Mouse (Mus musculus): Measurements from ENCODE around the gene Uba52.

Gene Uba52

DNA sequence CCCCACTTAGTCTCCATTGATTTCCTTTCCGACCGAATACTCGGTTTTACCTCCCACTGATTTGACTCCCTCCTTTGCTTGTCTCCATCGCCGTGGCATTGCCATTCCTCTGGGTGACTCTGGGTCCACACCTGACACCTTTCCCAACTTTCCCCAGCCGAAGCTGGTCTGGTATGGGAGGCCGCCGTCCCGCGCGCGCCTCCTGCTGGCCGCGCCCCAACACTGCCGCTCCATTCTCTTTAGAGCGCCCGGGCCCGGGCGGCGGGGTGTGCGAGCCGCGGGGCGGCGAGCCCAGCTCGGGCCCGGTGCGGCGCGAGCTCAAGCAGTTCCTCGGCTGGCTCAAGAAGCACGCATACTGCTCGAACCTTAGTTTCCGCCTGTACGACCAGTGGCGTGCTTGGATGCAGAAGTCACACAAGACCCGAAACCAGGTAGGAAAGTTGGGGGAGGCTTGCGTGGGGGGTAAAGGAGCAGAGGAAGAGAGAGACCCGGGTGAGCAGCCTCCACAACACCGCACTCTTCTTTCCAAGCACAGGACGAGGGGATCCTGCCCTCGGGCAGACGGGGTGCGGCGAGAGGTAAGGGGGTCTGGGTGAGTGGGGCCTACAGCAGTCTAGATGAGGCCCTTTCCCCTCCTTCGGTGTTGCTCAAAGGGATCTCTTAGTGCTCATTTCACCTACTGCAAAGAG lies 7.4 kb downstream of the Uba52 start:
- DNase-seq, result peak; percentile 73

DNA sequence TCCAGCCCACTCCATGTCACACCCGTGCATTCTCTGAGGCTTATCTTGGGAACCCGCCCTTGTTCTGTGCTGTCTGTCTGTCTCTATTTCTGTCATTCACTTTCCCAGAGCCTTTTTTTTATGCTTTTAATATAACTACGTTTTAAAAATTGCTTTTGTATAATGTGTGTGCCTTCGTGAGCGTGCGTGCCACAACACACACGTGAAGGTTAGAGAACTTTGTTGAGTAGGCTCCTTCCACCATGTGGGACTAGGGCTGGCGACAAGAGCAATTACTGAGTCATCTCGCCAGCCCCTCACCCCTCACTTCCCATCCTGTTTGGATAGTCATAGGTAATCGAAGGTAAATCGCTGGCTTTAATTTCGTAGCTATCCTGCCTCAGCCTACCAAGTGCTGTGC lies 8.1 kb downstream of the Uba52 start:
- no peak for DNase-seq

DNA sequence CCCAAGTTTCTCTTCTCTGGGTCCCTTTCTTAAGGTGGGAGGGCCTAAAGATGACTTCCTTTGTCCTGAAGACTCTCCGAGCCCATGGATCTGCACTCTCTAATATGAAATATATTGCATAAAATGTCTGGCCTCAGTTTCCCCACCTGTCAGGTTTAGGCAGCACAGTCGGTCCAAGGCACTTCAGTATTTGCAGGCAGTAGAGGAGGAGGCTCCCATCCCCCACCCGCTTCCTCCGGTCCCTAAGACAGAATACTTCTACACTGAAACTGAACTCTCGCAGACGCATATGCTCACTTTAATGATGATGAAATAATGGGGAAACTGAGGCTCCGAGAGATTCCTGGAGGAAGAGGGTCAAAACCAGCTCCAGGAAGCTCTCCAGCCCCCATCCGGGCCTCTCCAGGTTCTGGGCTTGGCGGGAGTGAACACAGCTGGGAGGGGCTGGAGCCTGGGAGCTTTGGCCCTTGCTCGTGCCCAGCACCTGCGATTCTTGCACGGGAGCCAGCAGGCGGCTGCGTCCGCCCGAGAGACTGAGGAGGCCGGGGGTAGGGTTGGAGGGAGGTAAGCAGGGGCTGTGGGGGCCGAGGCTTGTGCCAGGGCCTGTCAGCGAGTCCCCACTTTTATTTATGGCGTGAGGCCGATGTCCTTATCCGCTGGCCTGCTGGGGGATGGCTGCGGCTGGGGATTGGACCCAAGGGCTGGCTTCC lies 8.6 kb downstream of the Uba52 start:
- DNase-seq, result no peak

DNA sequence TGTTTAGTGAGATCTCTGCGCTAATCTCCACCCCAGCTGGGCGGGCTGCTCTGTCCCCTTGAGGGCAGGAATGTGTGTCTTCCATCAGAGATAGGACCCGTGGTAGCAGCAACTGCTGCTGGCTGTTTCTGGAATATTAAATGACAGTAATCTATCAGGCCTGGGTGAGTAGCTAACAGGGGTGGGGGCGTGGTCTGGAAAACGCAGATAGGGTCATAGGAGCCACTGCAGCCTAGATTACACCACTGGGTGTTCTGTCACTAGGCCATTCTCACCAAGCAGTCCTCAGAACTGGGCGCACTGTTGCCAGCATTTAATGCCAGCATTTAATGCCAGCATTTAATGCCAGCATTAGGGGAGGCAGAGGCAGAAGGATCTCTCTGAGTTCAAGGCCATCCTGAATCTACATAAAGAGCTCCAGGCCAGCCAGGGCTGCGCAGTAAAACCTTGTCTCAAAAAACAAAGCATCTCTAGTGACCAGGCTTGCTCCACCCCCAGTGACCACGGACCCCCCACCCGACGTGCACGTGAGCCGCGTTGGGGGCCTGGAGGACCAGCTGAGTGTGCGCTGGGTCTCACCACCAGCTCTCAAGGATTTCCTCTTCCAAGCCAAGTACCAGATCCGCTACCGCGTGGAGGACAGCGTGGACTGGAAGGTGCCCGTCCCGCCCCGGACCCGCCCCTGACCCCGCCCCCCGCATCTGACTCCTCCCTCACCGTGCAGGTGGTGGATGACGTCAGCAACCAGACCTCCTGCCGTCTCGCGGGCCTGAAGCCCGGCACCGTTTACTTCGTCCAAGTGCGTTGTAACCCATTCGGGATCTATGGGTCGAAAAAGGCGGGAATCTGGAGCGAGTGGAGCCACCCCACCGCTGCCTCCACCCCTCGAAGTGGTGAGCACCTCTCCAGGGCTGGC lies 10.0 kb downstream of the Uba52 start:
- DNase-seq, result no peak

DNA sequence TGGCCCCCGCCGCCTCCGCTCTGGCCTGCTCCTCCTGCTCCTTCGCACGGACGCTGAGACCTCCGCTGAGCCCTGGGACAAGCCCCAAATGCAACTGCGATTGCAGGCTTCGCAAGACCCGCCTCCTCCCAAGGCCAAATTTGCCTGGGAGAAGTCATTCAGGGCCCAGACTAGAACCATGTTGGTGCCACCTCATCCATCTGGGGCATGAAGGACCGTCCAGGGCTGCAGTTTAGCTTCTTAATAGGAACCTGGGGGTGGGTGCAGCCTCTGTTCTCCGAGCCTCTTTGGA lies 14.9 kb downstream of the Uba52 start:
- DNase-seq, result no peak

DNA sequence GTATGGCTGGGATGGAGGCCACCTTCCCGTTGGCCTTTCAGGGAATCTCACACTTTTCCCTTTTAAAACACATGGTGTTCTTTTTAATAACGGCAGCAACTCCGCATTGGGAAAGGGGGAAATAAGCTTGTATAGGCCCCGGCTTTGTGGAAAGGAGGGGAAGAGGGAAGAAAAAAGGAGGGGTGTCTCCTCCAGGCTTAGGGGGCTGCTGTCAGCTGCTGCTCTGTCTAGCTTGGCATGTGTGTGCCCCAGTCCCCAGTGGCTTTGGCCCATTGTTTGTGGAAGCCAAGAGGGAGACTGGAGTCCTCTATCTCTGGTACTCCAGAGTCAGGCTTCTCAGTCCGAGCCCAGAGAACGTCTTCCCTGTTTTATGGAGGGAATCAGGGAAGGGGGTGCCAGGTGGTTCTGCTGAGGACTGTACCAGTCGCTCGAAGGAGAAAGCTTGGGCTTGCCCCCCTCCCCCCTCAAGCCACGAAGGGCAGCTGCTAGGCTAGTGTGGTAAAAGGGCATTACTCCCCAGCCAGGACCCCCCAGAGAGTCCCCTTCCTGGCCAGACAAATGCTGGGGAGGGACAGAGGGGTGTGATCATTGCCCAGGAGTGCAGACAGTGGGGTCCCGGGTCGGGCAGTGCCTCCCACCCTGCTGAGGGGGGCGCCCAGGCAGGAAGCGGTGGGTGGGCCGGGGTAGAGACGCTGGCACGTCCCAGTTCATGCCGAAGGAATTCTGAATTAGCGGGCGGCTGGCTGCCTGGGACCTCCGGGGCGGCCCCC lies 15.4 kb downstream of the Uba52 start:
- no peak for DNase-seq

DNA sequence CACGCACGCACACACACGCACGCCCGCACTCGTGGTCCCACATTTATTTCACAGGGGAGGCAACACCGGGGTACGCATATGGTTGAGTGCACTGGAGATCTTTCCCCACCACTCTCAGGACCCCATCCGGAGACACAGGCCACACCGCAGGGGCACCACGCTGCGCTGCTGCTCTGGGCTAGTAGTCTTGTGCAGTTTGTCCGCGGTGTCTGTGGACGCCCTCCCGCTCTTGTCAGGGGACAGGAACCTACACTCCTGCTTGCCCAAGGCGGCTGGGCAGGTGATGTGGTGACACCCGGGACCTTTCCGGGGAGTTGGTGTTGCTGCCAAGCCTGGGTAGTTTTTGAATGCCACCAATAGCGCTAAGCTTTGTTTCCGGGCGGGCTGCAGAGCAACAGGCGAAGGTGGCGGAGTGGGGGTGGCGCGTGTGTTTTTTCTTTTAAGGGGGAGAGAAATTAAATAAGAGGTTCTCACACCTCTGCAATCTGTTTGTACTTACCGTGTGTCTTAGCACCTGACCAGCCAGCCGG lies 16.1 kb downstream of the Uba52 start:
- DNase-seq, result no peak

DNA sequence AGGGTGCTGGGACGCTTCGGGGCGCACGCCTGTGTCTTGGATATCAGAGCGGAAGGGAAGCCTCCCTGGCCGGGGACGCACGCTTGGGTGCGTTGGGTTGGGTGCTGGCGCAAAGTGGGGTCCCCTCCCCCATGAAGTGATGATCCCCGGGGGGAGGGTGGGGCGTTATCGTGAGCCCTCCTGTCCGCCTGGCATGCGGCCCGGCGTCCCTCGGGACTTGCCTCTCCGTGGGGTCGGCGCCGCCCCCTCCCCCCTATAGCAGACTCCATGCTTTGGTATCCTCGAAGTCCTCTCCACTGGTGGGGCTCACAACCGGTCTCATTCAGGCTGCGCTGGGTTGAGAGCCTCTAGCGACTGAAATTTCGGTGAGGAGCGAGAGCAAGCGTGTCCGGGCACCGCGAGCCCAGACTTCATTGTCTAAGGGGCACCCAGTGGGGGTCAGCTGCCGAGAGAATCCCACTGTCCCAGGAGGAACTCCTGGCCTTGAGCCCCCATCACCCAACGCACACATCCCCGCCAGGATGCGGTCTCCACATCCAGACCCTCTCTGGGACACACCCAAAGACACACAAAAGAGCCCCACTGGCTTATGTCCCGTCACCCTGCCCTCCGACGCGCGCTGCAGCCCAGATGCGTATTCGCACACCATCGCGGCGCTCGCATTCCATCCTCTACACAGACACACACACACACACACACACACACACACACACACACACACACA lies 16.7 kb downstream of the Uba52 start:
- no peak for DNase-seq

DNA sequence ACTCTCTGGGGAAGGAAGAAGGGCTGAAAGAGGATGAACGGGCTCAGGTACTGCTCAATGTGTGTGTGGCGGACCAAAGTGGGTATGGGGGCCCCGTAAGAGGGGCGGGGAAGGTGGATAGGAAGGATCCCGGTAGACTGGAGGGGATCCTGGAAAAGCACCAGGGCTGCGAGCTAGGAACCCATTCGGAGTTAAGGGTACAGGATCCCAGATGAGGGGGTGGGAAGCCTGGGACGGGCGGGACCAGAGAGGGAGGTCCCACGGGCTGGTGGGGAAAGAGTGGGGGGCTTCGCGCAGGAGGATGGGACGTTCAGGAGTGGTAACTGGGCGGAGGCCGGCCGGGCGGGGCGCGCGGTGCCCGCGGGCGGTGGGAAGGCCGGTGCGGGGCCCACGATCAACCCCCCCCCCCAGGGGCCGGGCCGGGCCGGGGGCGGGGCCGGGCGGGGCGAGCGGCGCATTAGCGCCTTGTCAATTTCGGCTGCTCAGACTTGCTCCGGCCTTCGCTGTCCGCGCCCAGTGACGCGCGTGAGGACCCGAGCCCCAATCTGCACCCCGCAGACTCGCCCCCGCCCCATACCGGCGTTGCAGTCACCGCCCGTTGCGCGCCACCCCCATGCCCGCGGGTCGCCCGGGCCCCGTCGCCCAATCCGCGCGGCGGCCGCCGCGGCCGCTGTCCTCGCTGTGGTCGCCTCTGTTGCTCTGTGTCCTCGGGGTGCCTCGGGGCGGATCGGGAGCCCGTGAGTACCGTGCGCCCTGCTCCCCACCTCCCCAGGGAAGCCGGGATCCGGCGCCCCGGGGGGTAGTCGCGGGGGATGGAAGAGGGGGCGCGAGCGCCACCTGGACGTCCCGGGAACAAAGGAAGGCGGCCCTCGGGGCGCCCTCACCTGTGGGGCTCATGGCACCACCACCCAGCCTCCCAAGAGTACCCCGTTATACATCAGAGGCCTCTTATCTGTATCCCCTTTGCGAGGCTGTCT lies 17.6 kb downstream of the Uba52 start, which contains the start of gene Crlf1:
TSS of gene Crlf1 (plus strand) at position 495 of the 977 bp plus-strand sequence.
- DNase-seq, result no peak

DNA sequence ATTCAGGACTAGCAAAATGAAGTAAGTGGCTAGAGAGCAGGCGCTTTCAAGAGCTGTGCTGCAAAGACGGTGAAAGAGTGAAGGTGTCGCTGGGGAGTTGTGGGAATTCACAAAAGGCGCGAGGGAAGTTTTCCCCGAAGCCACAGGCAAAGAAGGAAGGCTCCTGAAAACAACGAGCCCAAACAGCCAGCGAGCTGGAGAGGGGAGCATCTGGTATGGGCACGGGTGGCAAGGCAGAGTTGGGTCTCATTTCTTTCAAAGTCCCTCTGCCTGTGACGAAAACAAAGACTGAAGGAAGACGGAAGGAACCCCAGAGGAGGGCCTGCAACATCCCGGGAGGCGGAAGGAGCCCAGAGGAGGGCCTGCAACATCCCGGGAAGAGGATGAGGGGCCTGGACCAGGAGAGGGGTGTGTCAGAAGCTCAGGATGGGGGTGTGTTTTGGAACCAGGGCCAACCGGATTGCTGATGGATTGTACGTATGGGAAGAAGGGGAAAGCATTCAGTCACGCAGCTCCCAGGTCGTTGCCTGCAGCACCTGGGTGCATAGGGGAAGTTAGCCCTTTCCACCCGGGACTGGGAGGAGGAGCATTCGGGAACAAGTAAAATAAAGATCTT lies 19.6 kb downstream of the Uba52 start:
- DNase-seq, result no peak

DNA sequence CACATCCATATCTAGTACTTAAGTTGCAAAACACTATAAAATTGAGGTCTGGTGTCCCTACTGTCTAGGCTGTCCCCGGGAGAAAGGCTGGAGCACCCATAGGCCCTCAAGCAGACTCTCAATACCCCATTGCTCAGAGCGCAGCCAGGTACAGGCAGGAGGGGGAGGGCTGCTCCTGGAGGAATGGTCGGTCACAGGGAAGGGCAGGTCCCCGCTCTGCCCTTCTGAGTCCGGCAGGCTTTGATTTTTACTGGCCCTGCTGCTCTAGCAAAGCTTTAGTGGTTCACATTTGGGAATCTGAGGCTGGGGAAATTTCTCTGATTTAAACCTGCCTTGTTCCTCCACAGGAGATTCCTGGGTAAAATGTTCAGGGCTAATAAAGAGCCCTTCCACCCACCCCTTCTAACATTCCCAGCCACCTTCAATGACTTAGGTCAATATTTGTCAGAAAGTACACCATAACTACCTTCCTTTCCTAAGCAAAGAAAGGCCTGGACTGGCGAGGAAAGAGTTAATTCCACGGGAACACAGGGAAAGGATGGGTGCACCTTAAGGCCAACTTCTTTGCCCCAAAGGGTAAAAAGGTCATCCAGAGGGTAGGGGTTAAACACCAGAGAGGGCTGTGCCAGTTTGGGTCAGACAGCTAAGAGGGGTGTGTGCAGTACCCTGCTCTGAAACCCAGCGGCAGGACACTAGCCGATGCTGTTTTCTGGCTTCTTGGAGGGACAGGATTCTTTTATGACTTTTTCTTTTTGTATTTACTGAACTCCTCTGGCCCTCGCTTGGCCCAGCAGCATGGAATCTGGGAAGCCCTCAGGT lies 20.3 kb downstream of the Uba52 start:
- no peak for DNase-seq

DNA sequence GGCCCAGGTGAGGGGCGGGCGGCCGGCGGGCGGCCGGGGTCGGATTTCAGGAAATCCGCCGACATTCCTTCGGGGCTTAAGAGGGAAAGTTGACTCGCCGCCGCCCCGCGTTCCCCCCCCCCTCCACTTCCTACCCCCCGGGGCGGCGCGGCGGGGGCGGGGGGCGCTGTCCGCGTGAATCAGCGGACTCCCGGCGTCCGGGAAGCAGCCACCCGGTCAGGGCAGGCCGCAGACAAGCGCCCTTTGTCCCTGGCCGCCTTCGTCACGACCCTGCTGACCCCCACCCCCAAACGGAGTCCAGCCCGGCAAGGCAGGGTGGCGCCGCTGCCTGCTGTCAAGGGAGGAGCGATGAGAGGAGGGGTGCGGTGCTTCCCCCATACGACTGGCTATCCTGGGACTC lies 21.0 kb downstream of the Uba52 start:
- DNase-seq, result no peak

DNA sequence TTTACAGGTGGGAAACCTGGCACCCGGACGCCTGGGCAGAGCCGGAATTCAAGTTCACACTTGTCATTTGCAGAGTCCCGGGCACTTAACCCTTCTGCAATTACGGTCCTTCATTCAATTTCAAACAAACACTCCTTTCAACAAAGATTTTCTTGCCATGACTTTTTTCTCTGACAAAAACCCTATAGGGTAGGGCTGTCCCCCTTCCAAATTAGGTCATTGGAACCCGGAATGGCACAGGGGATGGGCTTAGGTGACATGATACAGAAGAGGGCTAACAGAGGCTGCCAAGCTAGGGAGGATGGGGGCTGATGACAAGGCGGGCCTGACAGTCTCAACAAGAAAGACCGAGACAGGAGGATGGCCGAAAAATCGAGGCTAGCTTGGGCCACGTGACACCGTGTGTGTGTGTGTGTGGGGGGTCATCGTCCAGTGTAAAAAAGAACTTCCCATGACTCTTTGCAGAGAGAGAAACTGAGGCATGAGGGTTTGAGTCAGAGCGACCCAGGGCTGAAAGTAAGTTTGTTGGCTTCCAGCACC lies 21.6 kb downstream of the Uba52 start:
- no peak for DNase-seq

DNA sequence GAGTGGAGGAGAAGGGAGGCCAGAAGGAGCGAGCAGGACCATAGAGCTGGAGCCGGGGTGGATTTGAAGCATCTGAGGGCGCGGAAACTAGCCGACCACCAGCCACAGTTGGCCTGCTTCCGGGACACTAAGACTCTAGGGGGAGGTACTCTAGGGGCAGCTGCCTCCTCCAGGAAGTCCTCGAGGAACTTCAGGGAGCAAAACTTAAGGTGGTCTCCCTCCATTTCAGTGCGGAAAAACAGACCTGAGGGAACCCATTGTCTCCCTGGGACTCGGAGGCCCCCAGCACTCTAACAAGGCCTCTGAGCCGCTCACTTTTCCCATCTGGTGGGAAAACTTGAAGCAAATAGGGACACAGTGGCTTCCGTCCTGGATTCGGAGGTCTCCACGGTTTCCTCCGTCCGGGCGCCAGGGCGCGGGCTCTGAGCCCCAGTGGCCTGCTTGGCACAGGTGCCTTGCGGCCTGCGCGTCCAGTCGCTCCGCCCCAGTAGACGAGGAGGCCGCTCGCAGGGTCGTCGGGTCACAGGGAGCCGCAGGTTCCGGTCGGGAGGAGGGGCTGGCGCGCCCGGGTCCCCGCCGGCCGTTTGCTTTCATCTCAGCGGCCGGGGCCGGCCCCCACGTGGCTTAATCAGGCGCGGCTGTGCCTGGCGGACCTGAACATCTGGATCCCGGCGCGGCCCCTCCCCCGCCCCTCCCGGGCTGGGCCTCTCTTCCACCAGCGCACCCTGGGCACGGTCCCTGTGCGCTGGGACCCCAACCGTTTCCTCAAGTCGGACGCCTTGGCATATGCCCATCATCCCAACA lies 22.4 kb downstream of the Uba52 start:
- peak; percentile 29 for DNase-seq

DNA sequence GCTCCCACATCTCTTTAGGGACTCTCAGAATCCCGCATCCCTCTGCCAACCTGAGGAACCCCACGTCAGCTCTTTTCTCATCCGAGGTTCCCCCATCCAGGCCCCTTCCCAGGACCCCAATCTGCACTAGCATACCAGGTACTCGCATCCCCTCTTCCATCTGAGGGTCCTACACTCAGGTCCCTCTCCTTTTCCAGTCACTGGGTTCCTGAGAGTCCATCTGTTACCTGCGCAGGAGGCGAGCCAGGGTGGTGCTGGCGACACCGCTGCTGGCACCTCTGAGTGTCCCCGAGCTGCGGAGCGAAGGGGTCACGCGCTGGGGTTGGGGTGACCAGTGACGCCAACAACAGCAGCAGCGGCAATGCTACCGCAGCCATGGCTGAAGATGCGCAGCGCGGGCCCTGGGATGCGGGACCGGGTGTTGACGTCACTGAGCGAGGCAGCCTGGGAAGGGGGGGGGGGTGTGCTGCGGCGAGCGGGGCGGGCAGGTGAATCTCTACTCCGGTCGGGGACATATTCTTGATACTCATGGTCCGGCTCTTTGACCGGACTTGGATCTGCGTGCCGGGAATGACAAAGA lies 23.6 kb downstream of the Uba52 start, which contains the start of gene Tmem59l:
TSS of gene Tmem59l (minus strand) at position 418 of the 580 bp plus-strand sequence.
- no peak for DNase-seq

DNA sequence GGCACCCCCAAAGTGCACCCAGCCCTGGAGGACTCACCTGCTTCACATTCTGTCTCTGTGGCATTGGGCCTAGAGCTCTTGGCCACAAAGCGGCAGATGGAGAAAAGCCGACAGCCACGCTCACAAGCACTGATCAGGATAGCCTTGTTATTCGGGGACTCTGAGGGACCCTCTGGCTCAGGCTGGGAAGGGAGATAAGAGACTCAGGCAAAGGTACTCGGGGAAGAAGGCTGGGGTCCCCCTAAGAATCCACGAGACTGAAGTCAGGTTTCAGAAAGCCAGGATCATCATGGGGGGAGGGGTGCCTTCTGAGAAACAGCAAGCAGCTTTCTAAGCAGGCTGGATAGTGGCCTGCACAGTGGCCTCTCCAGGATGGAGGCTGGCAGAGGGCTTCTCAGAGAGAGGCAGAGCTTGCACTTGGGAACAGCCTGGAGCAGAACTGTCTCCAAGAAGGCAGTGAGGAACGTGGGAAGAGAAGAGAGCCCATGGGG lies 24.4 kb downstream of the Uba52 start:
- no peak for DNase-seq

DNA sequence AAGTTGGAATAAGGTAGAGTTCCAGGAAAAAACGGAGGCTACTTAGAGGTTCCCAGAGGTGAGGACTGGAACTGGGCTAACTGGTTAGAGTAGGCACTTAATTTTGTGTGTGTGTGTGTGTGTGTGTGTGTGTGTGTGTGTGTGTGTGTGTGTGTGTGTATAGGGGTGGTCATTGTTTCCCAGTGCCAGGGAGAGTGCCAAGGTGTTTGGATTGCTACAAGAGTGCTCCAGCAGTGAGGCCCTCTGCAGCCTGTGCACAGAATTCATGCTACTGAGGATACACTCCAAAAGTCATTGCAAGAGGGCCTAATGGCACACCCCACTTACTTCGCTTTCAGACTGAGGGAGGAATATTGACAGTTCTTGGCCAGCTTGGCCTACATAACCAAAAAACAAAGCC lies 27.7 kb downstream of the Uba52 start:
- no peak for DNase-seq

DNA sequence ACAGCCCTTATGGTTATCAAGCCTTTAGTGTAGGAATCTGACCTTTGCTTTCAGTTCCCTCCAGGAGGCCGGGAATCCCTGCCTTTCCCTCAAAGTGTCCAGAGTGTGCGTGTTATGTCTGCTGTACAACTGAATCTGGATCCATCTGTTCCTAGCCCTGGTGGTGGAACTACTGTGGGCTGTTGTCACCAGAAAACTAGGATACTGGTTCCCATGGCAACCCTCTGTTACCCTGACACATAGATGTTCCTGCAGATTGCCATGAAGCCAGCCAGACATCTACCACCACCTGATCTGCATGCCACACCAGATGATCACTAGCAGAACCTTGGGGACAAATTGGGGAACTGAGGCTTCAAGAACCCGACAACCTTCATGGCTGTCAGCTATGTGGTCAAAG lies 28.7 kb downstream of the Uba52 start:
- no peak for DNase-seq

All from kidney, adult 9 months (tissue).